Mouse (Mus musculus) thymus, adult 2 months (tissue): Measurements from ENCODE around the gene 2900026A02Rik. TPM values are rescaled to one million over a fixed set of nuclear protein-coding genes. Genes with fewer than 3 reads are reported as not detected.

Experiments used
- DNase-seq: peaks from one replicate; pipeline ENCODE4 v3.0.0; 2021
- H3K27ac ChIP-seq: fragments of 200-500 bp; 2 replicates; pipeline ENCODE4 v1.5.1; 2012; ENCODE audit warnings: low read length, control low read depth; ENCODE audit not compliant: control insufficient read depth, insufficient read depth
- H3K27me3 ChIP-seq: fragments of 200-500 bp; 2 replicates; pipeline ENCODE4 v1.6.1; 2012; ENCODE audit warnings: mild to moderate bottlenecking, low read length, moderate library complexity, mixed read lengths; ENCODE audit not compliant: control insufficient read depth, insufficient read depth
- H3K36me3 ChIP-seq: fragments of 200-500 bp; 2 replicates; pipeline ENCODE4 v1.6.1; 2012; ENCODE audit warnings: mild to moderate bottlenecking, low read length, moderate library complexity; ENCODE audit not compliant: control insufficient read depth, insufficient read depth
- H3K4me1 ChIP-seq: fragments of 200-500 bp; replicated peaks from 2 replicates; pipeline ENCODE4 v1.6.1; 2012; ENCODE audit warnings: low read length; ENCODE audit not compliant: control insufficient read depth, insufficient read depth
- H3K4me3 ChIP-seq: fragments of 200-500 bp; 2 replicates; pipeline ENCODE4 v1.5.1; 2012; ENCODE audit warnings: mild to moderate bottlenecking, low read length, control low read depth, moderate library complexity; ENCODE audit not compliant: control insufficient read depth, insufficient read depth
- CTCF ChIP-seq: fragments of 200-500 bp; IDR thresholded peaks from 2 replicates; pipeline ENCODE4 v1.5.1; 2012; ENCODE audit warnings: mild to moderate bottlenecking, control low read depth, low read length, moderate library complexity, borderline replicate concordance; ENCODE audit not compliant: control insufficient read depth, poor library complexity, insufficient read depth; ENCODE audit errors: extremely low read depth
- POLR2A ChIP-seq: fragments of 200-500 bp; IDR thresholded peaks from 2 replicates; pipeline ENCODE4 v1.6.1; 2012; ENCODE audit warnings: mild to moderate bottlenecking, low read length, control low read depth, moderate library complexity; ENCODE audit not compliant: control insufficient read depth, poor library complexity, insufficient read depth; ENCODE audit errors: extremely low read depth
- WGBS: fragments of 180-500 bp; shearing (Covaris S2); methylation state at CpG from one replicate; pipeline ENCODE4 v1.1.7; 2018; 5-methylcytosine and 5-hydroxymethylcytosine counted together
- polyA plus RNA-seq: library from polyadenylated mRNA; depleted of rRNA; stranded (reverse); fragments of >200 nt; gene quantifications from 2 replicates; pipeline ENCODE4 v1.2.3, GENCODE M21; 2012

The 2900026A02Rik gene
- polyA plus RNA-seq, 1 experiment = 6.9 TPM

DNA sequence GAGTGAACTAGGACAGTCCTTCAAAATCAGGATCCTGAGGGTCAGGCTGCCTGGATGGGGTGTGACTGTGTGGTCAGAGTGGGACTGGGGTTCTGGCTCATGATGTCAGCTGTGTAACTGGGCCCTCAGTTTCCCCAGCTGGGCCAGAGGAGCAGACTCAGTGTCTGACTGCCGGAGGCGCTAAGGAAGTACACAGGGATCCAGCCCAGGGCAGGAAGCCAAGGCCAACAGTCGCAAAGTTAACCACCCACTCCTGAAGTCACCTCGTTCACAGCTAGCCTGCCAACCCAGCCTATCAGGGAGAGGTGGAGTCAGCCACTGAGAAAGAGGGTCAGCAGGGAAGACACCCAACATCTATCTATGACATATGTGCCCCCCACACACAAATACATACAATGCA is 13.0 kb downstream of the 2900026A02Rik start:
- H3K36me3 ChIP-seq = no peaks in the 10 kb centered on the region
- DNase-seq = no peak
- no peak overlapping the region for H3K27ac ChIP-seq
- TF ChIP-seq POLR2A (no peak), CTCF (no peak)
- no peaks in the 10 kb centered on the region for H3K27me3 ChIP-seq
- 52% methylated on average over 4 of the region's 4 CpGs for WGBS
- H3K4me3 ChIP-seq = no peak overlapping the region
- no peaks in the 10 kb centered on the region; the same call in 1 of the 2 replicates for H3K4me1 ChIP-seq

DNA sequence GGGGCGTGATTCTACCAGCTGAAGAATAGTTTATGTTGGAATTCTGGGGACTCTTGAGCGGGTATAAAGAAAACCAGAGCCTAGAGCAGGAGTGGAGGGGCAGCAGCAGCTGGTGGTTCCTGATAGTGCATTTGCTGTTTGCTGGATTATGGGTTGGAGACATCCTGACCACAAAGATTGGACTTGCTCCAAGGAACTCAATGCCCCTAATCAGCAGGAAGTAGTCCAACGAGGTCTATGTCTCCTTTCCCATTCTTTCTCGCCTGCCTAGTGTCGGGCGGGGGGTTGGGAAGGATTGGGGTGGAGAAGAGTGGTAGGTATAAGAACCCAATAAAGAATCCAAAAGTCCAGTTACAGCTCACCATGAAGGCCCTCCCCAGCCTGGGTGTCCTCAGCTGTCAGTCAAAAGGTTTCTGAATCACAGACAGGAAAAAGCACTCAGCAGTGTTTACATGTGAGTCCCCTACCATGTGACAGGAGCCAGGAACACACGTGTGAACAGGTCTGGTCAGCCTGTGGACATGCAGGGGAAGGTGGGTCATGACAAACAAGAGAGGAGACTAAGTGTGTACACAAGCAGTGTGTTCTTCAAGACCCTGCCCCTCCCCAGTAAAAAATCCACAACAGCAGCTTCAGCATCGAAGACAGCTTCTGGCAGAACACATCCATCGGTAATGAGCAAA is 14.2 kb downstream of the 2900026A02Rik start:
- WGBS = 65% methylated on average over 9 of the region's 9 CpGs
- no peak for DNase-seq
- Histone ChIP-seq H3K36me3 (no peaks in the 10 kb centered on the region), H3K27ac (no peak overlapping the region), H3K4me1 (no peaks in the 10 kb centered on the region; the same call in 1 of the 2 replicates), H3K4me3 (no peak overlapping the region), H3K27me3 (no peaks in the 10 kb centered on the region)
- no peak for TF ChIP-seq POLR2A
- TF ChIP-seq CTCF = no peak

DNA sequence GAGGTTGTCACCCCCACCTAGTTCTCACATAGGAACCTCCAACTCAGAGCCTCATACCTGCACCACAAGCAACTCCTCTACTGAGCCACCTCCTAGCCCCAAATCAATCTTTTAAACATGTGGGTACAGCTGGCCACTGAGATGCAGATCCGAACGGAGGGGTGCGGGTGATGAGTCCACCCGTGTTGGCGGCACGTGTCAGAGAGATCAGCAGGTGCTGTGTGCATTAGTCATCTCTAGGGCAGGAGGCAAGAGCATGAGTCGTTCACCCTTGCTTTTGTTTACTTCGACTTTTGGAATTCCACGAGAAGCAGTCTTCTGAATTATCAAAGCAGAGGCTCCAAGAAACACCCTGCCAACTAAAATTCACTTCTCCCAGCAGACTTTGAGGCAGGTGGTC is 16.8 kb downstream of the 2900026A02Rik start:
- Histone ChIP-seq H3K27me3 (no peaks in the 10 kb centered on the region), H3K36me3 (no peaks in the 10 kb centered on the region), H3K4me1 (no peaks in the 10 kb centered on the region; the same call in 1 of the 2 replicates), H3K27ac (no peak overlapping the region), H3K4me3 (no peak overlapping the region)
- WGBS = 95% methylated on average over 9 of the region's 9 CpGs
- DNase-seq = no peak
- TF ChIP-seq POLR2A (no peak), CTCF (no peak)

DNA sequence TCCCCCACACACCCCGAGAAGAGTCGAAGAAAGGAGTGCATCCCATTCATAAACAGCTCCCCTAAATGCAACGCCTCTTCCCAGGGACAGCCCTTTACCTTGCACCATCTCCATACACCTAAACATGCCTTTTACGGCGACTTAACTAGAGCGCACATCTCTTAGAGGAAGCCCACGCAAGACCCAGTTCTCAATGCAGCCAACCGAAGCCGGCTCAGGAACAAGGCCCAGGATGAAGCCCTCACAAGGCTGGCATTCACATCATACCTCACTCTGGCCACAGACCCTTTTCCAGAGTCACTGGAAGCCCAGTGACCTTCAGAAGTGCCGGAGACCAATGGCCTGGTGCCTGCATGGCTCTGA is 21.3 kb downstream of the 2900026A02Rik start:
- no peak for DNase-seq
- no peaks in the 10 kb centered on the region for H3K36me3 ChIP-seq
- H3K4me1 ChIP-seq = no peaks in the 10 kb centered on the region
- 93% methylated on average over 10 of the region's 10 CpGs for WGBS
- no peak for TF ChIP-seq POLR2A
- no peak for TF ChIP-seq CTCF
- no peak overlapping the region for H3K4me3 ChIP-seq
- H3K27ac ChIP-seq = no peak overlapping the region
- H3K27me3 ChIP-seq = no peaks in the 10 kb centered on the region

DNA sequence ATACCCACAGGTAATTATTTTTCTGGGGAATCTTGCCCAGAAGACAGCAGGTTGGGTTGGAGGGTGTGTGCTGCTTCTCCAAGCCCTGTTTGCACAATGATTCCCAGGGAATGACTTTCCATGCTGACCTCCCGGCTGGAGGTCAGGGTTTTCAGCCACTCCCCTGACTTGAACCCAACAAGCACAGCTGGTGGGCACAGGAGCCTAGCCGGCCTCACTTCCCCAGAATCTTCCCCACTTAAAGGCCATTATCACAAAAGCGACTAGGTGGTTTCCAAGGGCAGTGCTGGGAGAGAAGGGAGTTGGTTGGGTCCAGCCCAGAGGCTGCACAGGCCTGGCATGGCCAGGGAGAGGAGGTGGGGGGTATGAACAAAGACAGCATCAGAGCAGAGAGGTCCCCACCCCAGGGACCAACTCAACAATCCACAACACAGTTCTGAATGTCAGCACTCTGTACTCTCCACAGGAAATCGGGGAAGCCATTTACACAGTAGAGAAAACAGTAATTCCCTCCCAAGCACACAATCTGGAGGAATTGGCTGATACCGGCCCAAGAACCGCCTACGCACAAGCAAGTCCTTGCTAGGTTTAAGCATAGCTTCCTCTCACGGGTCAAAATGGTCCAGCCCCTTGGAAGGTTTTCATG is 21.8 kb downstream of the 2900026A02Rik start:
- Histone ChIP-seq H3K4me3 (no peak overlapping the region), H3K27me3 (no peaks in the 10 kb centered on the region), H3K27ac (no peak overlapping the region), H3K36me3 (no peaks in the 10 kb centered on the region), H3K4me1 (no peaks in the 10 kb centered on the region)
- 85% methylated on average over 8 of the region's 8 CpGs for WGBS
- TF ChIP-seq POLR2A (no peak), CTCF (no peak)
- DNase-seq = no peak

DNA sequence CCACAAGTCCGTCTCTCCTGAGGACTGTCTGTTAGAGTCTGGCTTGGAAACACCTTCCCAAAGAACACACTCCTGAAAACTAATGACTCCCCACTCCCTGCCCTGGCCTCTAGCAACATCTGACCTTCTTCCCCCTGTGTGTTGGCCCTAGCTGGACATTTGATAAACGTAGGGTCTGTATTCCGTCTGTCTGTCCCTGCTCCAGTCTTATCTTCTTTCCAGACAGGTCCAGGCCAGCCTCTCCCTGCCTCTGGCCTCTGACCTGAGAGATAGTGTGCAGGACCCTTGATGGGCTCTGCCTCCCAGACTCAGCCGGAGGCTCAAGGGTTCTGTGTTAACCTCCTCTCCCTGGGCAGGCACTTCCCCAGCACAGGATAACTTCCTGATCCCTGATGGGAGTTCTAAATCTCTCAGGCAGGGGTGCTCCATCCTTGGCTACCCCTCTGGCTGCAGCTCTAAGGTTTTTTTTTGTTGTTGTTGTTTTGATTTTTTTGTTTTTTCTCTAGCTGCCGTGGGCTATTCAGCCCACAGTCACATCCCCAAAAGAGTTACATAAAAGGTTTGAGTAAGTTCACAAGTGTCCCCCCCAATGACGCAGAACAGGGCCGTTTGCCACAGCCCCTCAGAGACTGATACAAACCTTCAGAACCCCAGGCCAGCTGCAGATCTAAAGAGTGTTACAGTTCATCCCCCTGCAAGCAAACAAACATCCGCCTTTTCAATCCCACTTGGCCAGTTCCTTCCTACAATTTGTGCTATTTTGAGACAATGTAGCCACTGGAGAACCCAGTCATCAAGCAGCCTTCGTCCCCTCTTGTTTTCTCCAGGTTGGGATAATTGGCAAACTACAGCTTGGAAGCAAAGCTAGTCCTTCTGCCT is 23.9 kb downstream of the 2900026A02Rik start:
- no peak overlapping the region for H3K4me3 ChIP-seq
- H3K36me3 ChIP-seq = no peaks in the 10 kb centered on the region
- DNase-seq = no peak
- H3K27me3 ChIP-seq = no peaks in the 10 kb centered on the region
- 83% methylated on average over 9 of the region's 9 CpGs for WGBS
- no peak overlapping the region for H3K27ac ChIP-seq
- TF ChIP-seq CTCF (no peak), POLR2A (no peak)
- no peaks in the 10 kb centered on the region for H3K4me1 ChIP-seq
